Mouse (Mus musculus): Measurements from ENCODE around the gene Cyp3a11.

GRCm38 (mm10) chr5:145912912-145913311 is 33.1 kb upstream of the Cyp3a11 start:
- TF ChIP-seq CTCF (IDR thresholded peaks at IDR 0.05; ENCODE audit: extremely low read depth, insufficient read depth, low read length) (no peak), POLR2A (IDR thresholded peaks at IDR 0.05; ENCODE audit: extremely low read depth, insufficient read depth, low read length) (no peak)
